Mouse (Mus musculus) CH12.LX (cell line): ENCODE results near the gene Atp6v1g3.

Source experiments
- BHLHE40 ChIP-seq: IDR thresholded peaks from 2 replicates; pipeline ENCODE4 v1.6.1; 2011; ENCODE audit warnings: mild to moderate bottlenecking, low read depth, low read length, improper control_type of control experiment
- CTCF ChIP-seq, 2 experiments: IDR thresholded peaks in 1 of 2; conservative IDR thresholded peaks in 1 of 2; 2 replicates each; pipeline ENCODE4 v1.5.1; 2011 to 2012; ENCODE audit warnings: low read depth in 2 of 2, low read length in 2 of 2, improper control_type of control experiment in 1 of 2, inconsistent platforms in 1 of 2, mild to moderate bottlenecking in 1 of 2, moderate library complexity in 1 of 2
- MAX ChIP-seq: IDR thresholded peaks from 2 replicates; pipeline ENCODE4 v1.6.1; 2011; ENCODE audit warnings: low read length, improper control_type of control experiment
- MYC ChIP-seq: IDR thresholded peaks from 2 replicates; pipeline ENCODE4 v1.6.1; 2011; ENCODE audit warnings: low read depth, mild to moderate bottlenecking, improper control_type of control experiment, low read length
- SIN3A ChIP-seq: IDR thresholded peaks from 2 replicates; pipeline ENCODE4 v1.6.1; 2012; ENCODE audit warnings: low read length, improper control_type of control experiment, inconsistent platforms
- USF1 ChIP-seq: IDR thresholded peaks from 2 replicates; pipeline ENCODE4 v1.6.1; 2014; ENCODE audit warnings: low read depth, mild to moderate bottlenecking, inconsistent platforms, low read length, improper control_type of control experiment

GRCm38 (mm10) chr1:138327466-138328245 lies 54.1 kb downstream of the Atp6v1g3 start:
- TF ChIP-seq USF1 (no peak), MAX (0 out of 2 replicates have a peak, but pooled peaks have one; percentile 8), SIN3A (no peak), CTCF (conservative IDR thresholded peaks at IDR 0.05 in 1 of 2, IDR thresholded peaks at IDR 0.05 in 1 of 2; ENCODE audit: low read depth in 2 of 2, low read length in 2 of 2) (no peak), MYC (no peak), BHLHE40 (no peak)
